Mouse (Mus musculus) neutrophil, adult 5-6 weeks (primary cell): ENCODE results near the gene Sectm1b. TPM values are rescaled to one million over a fixed set of nuclear protein-coding genes. Genes with fewer than 3 reads are reported as not detected.
"Not testable (repeated sequence)": the region's sequence is repeated elsewhere in the genome, so short reads cannot be mapped to it uniquely, and the experiment has no call there.

Experiments used
- ATAC-seq: fragments of 151-379, 151-347 bp; 2 replicates; pipeline ENCODE4 v1.8.0; 2017; ENCODE audit warnings: mild to moderate bottlenecking, moderate TSS enrichment; ENCODE audit not compliant: insufficient number of reproducible peaks, poor library complexity, low FRiP score, severe bottlenecking; ENCODE audit errors: extremely low read depth
- total RNA-seq: library from RNA; stranded (forward); fragments of 200-1000 nt; gene quantifications from 2 replicates; pipeline ENCODE4 v1.2.3, GENCODE M21; 2017

The Sectm1b gene
- not detected in 2 replicates for total RNA-seq

- ATAC-seq = no peak
Observed at GRCm38 (mm10) chr11:121063379-121063778, at the start of gene Sectm1b. Gene Sectm1b (minus strand): TSS chr11:121063569.

GRCm38 (mm10) chr11:121112091-121112775 is 48.9 kb upstream of the Sectm1b start:
- ATAC-seq = no peak

- no peak for ATAC-seq
Observed at GRCm38 (mm10) chr11:121111601-121112000, 48.2 kb upstream of the Sectm1b start.

GRCm38 (mm10) chr11:121111051-121111450 is 47.7 kb upstream of the Sectm1b start:
- no peak for ATAC-seq

- no peak for ATAC-seq
Observed at GRCm38 (mm10) chr11:121109986-121110385, 46.6 kb upstream of the Sectm1b start.

GRCm38 (mm10) chr11:121108061-121108460 is 44.7 kb upstream of the Sectm1b start:
- no peak for ATAC-seq

GRCm38 (mm10) chr11:121107242-121107641 is 43.9 kb upstream of the Sectm1b start:
- not testable (repeated sequence) for ATAC-seq

- ATAC-seq = no peak
Observed at GRCm38 (mm10) chr11:121101124-121101805, 37.9 kb upstream of the Sectm1b start.

GRCm38 (mm10) chr11:121100692-121101091 is 37.3 kb upstream of the Sectm1b start:
- no peak for ATAC-seq

GRCm38 (mm10) chr11:121099762-121100161 is 36.4 kb upstream of the Sectm1b start:
- ATAC-seq = no peak

GRCm38 (mm10) chr11:121092606-121093585 is 29.5 kb upstream of the Sectm1b start:
- ATAC-seq = no peak

- no peak for ATAC-seq
Observed at GRCm38 (mm10) chr11:121090943-121091342, 27.6 kb upstream of the Sectm1b start.

- no peak for ATAC-seq
Observed at GRCm38 (mm10) chr11:121089756-121090546, 26.6 kb upstream of the Sectm1b start.

GRCm38 (mm10) chr11:121088997-121089396 is 25.6 kb upstream of the Sectm1b start:
- no peak for ATAC-seq

GRCm38 (mm10) chr11:121086296-121086695 is 22.9 kb upstream of the Sectm1b start:
- ATAC-seq = no peak

GRCm38 (mm10) chr11:121085181-121085580 is 21.8 kb upstream of the Sectm1b start:
- no peak for ATAC-seq

GRCm38 (mm10) chr11:121082857-121083500 is 19.6 kb upstream of the Sectm1b start:
- peak; percentile 74 for ATAC-seq

- no peak for ATAC-seq
Observed at GRCm38 (mm10) chr11:121082250-121082649, 18.9 kb upstream of the Sectm1b start.
